Mouse (Mus musculus) C2C12 (cell line): ENCODE data around the gene Cyp2c68. TPM values are rescaled to one million over a fixed set of nuclear protein-coding genes. Genes with fewer than 3 reads are reported as not detected.
"Not testable (repeated sequence)": the region's sequence is repeated elsewhere in the genome, so short reads cannot be mapped to it uniquely, and the experiment has no call there.

Experiments used
- H3K27me3 ChIP-seq: one replicate; pipeline ENCODE4 v1.6.1; 2011; ENCODE audit not compliant: control insufficient read depth, insufficient read depth, insufficient read length
- H3K36me3 ChIP-seq: one replicate; pipeline ENCODE4 v1.6.1; 2011; ENCODE audit not compliant: control insufficient read depth, insufficient read depth
- H3K4me3 ChIP-seq: one replicate; pipeline ENCODE4 v1.5.1; 2011; ENCODE audit warnings: mild to moderate bottlenecking, control low read depth; ENCODE audit not compliant: poor library complexity, insufficient read depth, severe bottlenecking
- H3K79me2 ChIP-seq: one replicate; pipeline ENCODE4 v1.6.1; 2011; ENCODE audit not compliant: control insufficient read depth, insufficient read depth
- H3K79me3 ChIP-seq: one replicate; pipeline ENCODE4 v1.6.1; 2011; ENCODE audit warnings: low read depth, control low read depth
- H3ac ChIP-seq: one replicate; pipeline ENCODE3; 2011; ENCODE audit warnings: low read depth; ENCODE audit not compliant: control insufficient read depth, insufficient read length
- CEBPB ChIP-seq: IDR thresholded peaks from one replicate; pipeline ENCODE4 v1.6.1; 2011; ENCODE audit warnings: low read depth, mild to moderate bottlenecking, control low read depth, moderate library complexity
- CTCF ChIP-seq: IDR thresholded peaks from one replicate; pipeline ENCODE4 v1.5.1; 2011; ENCODE audit not compliant: control insufficient read depth, insufficient read depth, insufficient read length
- FOSL1 ChIP-seq: IDR thresholded peaks from one replicate; pipeline ENCODE4 v1.8.0; 2011; ENCODE audit warnings: mild to moderate bottlenecking, low read length; ENCODE audit not compliant: poor library complexity, insufficient read depth, severe bottlenecking
- MAX ChIP-seq: IDR thresholded peaks from one replicate; pipeline ENCODE4 v1.6.1; 2011; ENCODE audit warnings: mild to moderate bottlenecking, control low read depth
- MYOD1 ChIP-seq: IDR thresholded peaks from one replicate; pipeline ENCODE4 v1.6.1; 2011; ENCODE audit warnings: low read depth; ENCODE audit not compliant: control insufficient read depth, insufficient read length
- MYOG ChIP-seq: IDR thresholded peaks from one replicate; pipeline ENCODE4 v1.6.1; 2011; ENCODE audit not compliant: control insufficient read depth, insufficient read length; ENCODE audit errors: extremely low read depth
- USF1 ChIP-seq: IDR thresholded peaks from one replicate; pipeline ENCODE4 v1.6.1; 2011; ENCODE audit warnings: low read depth, mild to moderate bottlenecking, control low read depth, moderate library complexity
- long read RNA-seq, 2 experiments: library from polyadenylated mRNA; unstranded; transcript quantifications; one replicate each; pipeline ENCODE4 v2.0.0; 2019 to 2020
- polyA plus RNA-seq: library from polyadenylated mRNA; unstranded; fragments of >200 nt; fragmentation: generic; extraction: Trizol; gene quantifications from one replicate; pipeline ENCODE4 v1.2.1, GENCODE M21; 2012; ENCODE audit warnings: missing spikeins

The Cyp2c68 gene
- polyA plus RNA-seq: not detected
- long read RNA-seq, experiment 1: 0 reads
- long read RNA-seq, experiment 2: 0 reads

DNA sequence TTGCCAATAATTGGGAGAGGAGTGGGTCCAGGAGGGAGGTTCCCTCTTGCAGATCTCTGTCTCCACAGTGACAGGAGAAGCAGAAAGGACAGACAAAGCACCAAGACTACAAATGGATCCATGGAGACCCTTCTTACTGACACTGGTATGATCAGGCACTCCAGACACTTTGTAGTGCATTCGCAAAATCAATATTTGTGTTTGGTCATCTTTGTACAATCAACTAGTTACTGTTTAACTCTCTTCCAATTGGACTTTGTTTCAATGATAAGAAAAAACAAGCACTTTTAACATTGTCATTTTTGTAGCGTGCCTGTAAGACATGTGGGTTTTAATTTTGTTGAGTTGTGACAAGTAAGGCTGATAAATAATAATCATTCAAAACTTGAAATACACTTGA, at the start of gene Cyp2c68:
Gene Cyp2c68, minus strand, starts transcription at position 135 of the 400 bp plus-strand sequence.
- no peaks in the 10 kb centered on the region for H3K79me2 ChIP-seq
- no peak within 1 kb of the TSS for H3K4me3 ChIP-seq
- no peaks in the 10 kb centered on the region for H3K79me3 ChIP-seq
- H3K27me3 ChIP-seq: no peaks in the 10 kb centered on the region
- H3ac ChIP-seq: no peak within 1 kb of the TSS
- H3K36me3 ChIP-seq: no peaks in the 10 kb centered on the region
- TF ChIP-seq USF1 (no peak), FOSL1 (no peak), CTCF (no peak), MYOD1 (no peak), MAX (no peak)

DNA sequence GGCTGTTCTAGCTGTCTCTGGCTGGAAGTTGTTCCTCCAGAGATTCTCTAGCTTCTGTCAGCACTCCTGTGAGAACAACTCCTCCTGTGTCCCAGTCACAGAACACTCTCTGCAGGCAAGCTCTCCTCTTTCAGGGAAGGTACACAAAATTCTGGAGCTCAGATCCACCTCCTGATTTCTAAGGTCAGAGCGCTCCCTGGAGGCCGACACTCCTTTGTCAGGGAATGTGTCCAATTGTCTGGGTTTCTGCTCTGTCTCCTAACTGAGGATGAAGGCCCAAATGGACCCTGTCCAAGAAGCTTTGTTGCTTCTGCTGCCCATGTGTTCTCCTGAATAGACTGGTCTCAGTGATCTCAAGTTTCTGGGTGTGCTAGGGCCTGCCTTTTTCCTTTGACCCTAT, 44.6 kb upstream of the Cyp2c68 start:
- H3K79me2 ChIP-seq, H3K36me3 ChIP-seq, H3K4me3 ChIP-seq, H3ac ChIP-seq, H3K79me3 ChIP-seq, H3K27me3 ChIP-seq: not testable (repeated sequence)

DNA sequence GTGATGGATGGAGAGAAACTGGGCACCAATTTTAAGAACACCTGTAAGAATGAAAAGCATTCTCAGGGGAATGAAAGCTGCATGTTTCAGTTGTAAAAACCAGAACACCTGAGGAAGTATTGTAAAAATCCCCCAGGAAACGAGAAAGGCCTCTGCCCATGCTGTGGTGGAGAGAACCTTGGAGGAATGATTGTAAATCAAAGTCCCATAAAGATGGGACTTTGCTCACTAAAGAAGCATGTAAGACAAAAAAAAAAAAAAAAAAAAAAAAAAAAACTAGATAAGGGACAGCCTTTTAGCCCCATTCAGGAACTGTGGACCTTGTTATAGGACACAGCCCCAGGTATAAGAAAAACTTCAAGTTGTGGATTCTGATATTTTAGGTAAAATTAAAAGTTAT, 4.5 kb upstream of the Cyp2c68 start:
- Histone ChIP-seq H3ac (no peak overlapping the region), H3K4me3 (no peak overlapping the region), H3K36me3 (no peaks in the 10 kb centered on the region), H3K27me3 (no peaks in the 10 kb centered on the region), H3K79me3 (no peaks in the 10 kb centered on the region), H3K79me2 (no peaks in the 10 kb centered on the region)
- no peak for TF ChIP-seq CTCF

DNA sequence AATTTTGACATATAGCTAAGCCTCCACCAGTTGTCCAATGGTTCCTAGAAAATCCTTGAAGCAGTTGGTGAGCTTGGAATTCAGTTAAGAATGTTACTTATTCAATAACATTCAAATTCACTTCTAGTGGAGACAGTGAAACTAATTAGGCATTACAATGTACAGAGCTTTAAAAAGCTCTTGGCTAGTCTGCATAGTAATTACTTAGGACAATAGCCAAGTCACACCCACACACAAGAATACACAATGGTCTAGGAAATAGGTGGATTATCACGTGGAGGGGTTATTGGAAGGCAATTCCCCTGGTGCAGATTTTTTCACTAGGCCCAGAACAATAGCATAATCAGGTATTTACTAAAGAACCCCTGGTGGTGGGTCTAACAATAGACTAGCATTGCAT, 3.5 kb upstream of the Cyp2c68 start:
- H3K4me3 ChIP-seq, H3K36me3 ChIP-seq: not testable (repeated sequence)

DNA sequence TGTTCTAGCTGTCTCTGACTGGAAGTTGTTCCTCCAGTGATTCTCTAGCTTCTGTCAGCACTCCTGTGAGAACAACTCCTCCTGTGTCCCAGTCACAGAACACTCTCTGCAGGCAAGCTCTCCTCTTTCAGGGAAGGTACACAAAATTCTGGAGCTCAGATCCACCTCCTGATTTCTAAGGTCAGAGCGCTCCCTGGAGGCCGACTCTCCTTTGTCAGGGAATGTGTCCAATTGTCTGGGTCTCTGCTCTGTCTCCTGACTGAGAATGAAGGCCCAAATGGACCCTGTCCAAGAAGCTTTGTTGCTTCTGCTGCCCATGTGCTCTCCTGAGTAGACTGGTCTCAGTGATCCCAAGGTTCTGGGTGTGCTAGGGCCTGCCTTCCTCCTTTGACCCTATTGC, 29.7 kb downstream of the Cyp2c68 start:
- H3K79me2 ChIP-seq, H3K4me3 ChIP-seq, H3ac ChIP-seq, H3K36me3 ChIP-seq, H3K79me3 ChIP-seq, H3K27me3 ChIP-seq: not testable (repeated sequence)

More for the DNA sequence above, 3.5 kb upstream of the Cyp2c68 start:
- not testable (repeated sequence) for H3K27me3 ChIP-seq, H3K79me2 ChIP-seq, H3K79me3 ChIP-seq, H3ac ChIP-seq

DNA sequence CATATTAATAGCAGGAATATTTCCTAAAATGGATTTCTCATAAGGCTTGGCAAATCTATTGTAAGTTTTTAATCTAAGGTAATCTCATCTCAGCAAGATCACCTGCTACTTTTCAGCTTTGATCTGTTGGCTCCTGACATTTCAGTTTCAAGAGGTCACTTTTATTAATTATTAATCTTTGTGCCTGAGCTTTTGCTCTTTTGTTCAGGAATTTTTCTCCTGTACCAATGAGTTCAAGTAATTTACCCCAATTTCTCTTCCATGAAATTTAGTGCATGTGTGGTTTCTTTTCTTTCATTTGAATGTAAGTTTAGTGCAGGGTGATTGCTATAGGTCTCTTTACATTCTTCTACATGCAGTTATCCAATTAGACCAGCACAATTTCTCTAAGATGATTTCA, 75.2 kb downstream of the Cyp2c68 start:
- H3ac ChIP-seq, H3K79me2 ChIP-seq, H3K4me3 ChIP-seq, H3K36me3 ChIP-seq, H3K27me3 ChIP-seq, H3K79me3 ChIP-seq: not testable (repeated sequence)

DNA sequence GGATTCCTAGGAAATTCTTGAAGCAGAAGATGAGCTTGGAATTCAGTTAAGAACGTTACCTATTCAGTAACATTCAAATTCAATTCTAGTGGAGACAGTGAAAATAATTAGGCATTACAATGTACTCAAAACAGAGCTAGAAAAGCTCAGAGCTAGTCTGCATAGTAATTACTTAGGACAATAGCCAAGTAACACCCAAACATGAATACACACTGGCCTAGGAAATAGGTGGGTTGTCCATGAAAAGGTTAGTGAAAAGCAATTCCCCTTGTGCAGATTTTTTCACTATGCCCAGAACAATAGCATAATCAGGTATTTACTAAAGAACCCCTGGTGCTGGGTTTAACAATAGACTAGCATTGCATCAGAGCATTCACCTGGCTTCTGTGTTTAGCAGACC, 88.5 kb downstream of the Cyp2c68 start:
- no peaks in the 10 kb centered on the region for H3K27me3 ChIP-seq
- no peaks in the 10 kb centered on the region for H3K79me2 ChIP-seq
- no peak overlapping the region for H3ac ChIP-seq
- no peak overlapping the region for H3K4me3 ChIP-seq
- H3K79me3 ChIP-seq: no peaks in the 10 kb centered on the region
- no peaks in the 10 kb centered on the region for H3K36me3 ChIP-seq
- TF ChIP-seq USF1 (no peak), CEBPB (no peak), MYOG (no peak), MAX (no peak), FOSL1 (no peak), CTCF (no peak), MYOD1 (no peak)

DNA sequence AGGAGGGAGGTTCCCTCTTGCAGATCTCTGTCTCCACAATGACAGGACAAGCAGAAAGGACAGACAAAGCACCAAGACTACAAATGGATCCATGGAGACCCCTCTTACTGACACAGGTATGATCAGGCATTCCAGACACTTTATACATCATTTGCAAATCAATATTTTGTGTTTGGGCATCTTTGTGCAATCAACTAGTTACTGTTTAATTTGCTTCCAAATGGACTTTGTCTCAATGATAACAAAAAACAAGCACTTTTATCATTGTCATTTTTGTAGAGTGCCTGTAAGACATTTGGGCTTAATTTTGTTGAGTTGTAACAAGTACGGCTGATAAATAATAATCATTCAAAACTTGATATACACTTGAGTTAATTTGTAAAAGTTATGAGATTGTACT, 91.9 kb downstream of the Cyp2c68 start, which contains the start of gene Cyp2c67:
Gene Cyp2c67, minus strand, starts transcription at position 114 of the 400 bp plus-strand sequence.
- Histone ChIP-seq H3K79me3 (no peaks in the 10 kb centered on the region), H3K4me3 (no peak within 1 kb of the TSS), H3K79me2 (no peaks in the 10 kb centered on the region), H3K27me3 (no peaks in the 10 kb centered on the region), H3ac (no peak within 1 kb of the TSS), H3K36me3 (no peaks in the 10 kb centered on the region)
- TF ChIP-seq MYOD1 (no peak), USF1 (no peak), MYOG (no peak), CTCF (no peak), FOSL1 (no peak), MAX (no peak)
